Mouse (Mus musculus): ENCODE measurements around the gene Klb.

Gene Klb

DNA sequence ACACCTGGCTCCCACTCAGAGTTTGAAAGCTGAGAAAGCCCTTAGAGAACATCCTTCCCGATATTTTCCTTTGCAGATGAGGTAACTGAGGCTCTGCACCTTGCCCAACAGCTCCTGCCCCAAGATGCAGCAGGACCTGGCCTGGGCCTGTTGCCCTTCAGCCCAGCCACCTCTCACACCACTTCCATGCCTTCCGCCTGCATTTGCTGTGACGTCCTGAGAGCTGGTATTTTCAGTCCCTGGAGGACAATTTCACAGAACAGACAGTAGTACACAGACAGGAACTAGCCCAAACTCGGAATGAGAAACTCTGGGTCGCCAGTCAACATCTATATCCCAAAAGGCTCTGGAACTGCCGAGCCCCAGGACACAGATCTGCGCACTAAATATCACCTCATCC is 26.6 kb downstream of the Klb start:
- DNase-seq (ENCODE audit: low spot score) = no peak

DNA sequence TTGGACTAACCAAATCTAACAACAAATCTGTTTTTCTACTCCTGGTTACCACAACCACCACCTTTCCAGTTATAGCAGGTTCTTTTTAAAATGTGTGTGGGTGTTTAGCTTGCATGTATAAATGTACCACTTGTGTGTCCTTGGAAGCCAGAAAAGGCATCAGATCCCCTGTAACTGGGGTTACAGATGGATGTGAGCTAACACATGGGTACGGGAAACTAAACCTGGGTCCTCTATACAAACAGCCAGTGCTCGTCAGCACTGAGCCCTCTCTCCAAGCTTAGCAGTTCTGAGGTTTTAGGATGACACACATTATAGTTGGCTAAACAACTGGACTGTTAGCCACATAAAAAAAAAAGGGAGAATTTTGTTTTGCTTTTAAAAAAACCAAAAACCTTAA is 37.6 kb downstream of the Klb start:
- no peak for DNase-seq (ENCODE audit: low spot score)

DNA sequence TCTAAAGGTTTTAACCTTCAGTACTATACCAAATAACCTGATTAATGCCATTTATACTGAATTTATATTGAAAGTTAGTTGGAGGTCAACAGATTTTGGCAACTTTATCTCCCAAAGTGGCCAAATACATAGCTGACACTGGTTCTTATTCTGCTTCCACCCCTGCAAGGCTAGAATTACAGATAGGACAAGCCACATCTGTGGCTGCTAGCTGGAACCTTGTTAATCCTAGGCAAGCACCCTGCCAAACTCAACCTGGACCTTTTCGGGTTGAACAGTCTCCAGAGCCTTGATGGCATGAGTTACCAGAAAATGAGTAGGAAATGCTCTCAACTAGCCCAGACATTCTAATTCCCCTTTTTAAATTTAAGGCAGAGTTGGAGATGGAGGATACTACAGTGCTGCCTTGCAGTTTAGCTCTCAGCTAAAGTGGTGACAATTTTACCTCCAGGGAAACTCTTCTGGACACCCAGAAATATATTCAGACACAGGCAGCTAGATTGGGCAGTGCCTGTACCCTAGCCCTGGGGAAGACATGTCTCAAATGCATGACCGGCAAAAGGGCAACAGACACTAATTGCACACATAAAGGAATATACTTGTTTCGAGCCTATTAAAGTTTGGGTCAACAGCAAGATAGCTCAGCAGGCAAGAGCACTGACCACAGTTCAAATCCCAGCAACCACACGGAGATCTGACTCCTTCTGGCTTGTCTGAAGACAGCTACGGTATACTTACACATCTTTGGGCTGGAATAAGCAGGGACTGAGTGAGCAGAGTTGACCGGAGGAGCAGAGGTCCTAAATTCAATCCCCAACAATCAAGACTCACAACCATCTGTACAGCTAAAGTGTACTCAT is 39.1 kb downstream of the Klb start:
- DNase-seq (ENCODE audit: low spot score) = no peak

DNA sequence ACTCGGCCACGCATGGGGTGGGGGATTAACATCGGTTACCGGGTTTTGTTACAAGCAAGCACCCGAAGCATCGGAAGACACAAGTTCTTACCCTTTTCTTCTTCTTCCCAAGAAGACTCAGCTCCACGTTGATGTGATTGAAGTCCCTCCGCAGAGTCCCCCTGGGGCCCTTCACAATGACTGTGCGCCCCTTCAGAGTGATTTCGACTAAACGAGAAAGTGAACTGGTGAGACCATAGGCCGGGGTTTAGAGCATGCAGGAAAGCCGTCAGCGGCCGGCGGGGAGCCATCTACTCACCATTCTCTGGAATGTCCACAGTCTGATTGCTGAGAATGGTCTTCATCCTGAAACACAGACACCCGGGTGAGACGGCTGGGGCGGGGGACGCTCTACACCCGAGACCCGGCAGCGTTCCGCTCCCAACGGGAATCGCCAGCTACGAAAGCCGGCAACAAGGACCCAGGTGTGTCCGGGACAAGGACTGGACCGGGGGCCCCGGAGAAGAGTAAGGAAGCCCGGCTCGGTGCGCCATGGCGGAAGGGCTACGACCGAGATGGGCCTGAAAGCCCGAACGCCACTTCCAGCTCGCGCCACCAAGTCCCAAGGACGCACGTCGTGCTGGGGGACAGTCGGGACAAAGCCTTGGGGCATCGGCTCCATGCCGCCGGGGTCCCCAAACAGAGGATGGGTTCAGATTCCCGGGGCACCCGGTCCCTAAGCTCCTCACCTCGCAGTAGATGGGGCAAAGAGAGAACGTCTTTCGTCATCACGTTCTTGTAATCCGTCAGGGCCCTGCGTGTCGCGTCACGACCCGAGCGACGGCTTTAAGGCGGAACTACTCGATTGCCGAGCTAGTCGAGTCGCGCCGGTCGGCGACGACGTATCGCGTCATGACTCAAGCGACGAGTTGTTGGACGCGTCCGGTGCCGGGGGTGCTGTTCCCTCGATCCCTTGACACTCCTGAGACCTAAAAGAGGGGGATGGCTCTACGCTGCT is 42.8 kb downstream of the Klb start, which contains the start of the genes Rpl9 and Lias:
Rpl9 (minus strand) TSS at position 797 of the 997 bp plus-strand sequence.
Lias (plus strand) TSS at position 850 of the 997 bp plus-strand sequence.
- DNase-seq (ENCODE audit: low spot score) = peak; percentile 98

DNA sequence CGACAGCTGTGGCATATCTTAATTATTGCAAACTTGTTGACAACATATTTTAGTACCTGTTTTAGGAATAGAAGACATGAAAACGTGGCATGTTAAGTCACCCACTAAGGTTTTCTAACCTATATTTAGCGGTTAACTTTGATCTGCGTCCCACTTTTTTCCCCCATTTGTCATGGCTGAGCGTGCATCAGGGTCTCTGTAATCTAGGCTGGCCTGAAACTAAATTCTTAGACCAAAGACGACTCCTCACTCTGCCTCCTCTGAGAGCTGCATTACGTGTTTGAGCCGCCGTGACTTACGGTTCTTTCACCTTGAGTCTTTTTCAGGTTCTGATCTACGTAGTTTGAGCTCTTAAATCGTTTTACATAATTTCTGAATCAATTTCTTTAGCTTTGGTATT is 43.6 kb downstream of the Klb start:
- DNase-seq (ENCODE audit: low spot score) = no peak

DNA sequence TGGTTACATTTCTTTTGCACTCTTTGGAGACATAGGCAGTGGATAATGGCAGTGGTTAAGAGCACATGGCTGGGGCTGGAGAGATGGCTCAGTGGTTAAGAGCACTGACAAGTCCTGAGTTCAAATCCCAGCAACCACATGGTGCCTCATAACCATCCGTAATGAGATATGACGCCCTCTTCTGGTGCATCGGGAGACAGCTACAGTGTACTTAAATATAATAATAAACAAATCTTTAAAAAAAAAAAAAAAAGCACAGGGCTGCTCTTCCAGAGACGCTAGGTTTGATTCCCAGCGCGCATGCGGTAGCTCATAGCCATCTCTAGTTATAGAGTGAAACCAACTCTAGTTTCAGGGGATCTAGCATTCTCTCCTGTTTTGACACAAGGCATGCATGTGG is 46.3 kb downstream of the Klb start:
- no peak for DNase-seq (ENCODE audit: low spot score)

DNA sequence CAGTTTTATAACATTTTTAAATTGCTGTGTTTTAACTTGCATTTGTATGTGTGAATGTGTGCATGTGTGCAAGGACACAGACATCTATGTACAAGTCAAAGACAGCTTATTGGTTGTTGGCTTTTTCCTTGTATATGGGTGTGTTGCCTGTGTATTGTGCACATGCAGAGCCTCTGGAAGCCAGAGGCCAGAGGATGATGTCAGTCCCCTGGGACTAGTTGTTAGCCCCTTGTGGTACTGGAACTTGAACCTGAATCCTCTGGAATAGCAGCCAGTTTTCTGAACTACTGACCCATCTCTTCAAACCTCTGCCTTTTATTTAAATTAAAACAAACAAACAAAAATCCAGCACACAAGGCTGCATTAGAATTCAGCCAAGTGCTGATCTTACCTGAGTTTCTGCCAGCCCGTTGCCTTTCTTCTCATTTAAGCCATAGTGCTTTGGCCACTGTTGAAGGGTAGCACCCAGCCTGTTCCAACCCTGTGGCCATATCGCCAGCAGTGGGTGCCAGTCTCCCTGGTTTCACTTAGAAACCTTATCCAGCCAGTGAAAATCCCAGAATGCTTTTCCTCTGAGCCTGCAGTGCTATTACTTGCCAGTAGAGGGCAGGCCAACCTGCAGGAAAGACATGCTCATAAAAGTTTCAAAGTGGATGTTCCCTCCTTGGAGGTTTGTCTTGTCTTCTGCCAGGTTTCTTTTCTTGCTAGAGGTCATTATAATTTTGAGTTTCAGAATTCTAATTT is 53.3 kb downstream of the Klb start:
- peak; percentile 66 for DNase-seq (ENCODE audit: low spot score)

DNA sequence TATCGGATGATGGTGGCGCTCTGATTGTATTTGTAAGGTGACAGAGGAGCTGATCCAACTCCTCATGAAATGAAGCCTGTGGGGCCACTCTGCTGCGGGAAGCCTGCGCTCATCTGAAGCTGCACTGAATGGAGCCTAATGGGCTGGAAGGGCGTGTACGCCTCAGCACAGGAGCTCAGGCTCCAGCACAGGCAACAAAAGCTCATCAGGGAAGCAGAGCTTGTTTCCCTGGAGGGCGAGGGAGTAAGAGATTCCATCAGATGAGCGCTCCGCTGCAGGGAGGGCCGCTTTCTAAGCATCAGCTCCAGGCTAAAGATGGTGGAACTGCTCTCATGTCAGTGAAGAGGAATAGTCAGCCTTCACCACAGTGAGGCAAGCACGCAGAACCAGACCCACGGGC is 59.9 kb downstream of the Klb start:
- DNase-seq (ENCODE audit: low spot score) = no peak

DNA sequence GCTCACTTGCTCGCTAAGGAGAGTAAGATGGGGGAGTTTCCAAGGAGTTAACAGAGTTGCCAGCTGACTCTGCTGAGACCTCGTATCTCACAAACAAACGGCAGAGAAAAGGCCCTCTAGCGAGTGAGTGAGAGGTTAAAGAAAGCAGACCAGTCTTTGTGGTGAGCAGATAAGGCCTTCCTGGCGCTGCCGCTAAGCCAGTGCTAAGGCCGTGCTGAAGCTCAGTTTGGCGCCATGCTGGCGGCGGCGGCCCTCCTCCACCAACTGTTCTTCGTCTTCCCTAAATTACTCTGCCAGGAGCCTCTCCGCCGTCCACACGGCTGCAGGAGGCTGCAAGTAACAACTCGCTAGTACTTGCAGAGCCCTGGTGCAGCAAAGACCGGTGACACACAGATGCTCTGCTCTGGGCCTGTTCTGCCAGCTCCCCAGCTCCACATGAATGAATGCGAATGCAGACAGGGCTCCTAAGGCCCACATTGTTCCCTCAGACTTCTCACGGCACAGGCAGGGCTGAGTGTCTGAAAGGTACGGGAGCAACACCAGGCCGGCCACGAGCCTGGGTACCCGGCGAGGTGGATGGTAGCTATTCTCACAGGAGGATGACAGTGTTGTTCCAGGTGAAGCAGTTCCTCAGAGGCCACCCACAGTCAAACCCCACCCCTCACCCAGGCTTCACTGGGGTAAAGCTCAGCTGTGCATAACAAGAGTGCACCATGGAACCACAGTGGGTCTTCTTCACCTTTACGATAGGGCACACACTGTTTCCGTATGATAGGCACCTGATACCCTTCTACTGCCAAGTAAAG is 67.7 kb downstream of the Klb start:
- peak; percentile 23 for DNase-seq (ENCODE audit: low spot score)

DNA sequence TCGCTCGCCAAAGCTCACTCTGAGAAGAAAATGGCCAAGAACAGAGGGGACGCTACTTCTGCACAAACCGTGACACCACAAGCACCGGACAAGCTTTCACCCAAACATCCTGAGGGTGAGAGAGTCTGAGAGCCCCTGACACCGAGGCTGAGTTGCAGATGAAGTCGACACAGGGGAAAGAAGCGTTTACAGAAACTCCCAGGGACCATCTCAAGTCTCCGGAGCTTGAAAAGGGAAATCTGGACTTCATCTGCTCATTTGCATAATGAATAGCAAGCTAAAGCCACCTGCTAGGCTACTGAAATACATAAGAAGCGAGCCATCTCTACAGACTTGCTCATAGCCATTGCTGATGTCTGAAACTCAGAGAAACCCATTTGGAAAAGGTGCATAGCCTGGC is 71.0 kb downstream of the Klb start:
- no peak for DNase-seq (ENCODE audit: low spot score)

DNA sequence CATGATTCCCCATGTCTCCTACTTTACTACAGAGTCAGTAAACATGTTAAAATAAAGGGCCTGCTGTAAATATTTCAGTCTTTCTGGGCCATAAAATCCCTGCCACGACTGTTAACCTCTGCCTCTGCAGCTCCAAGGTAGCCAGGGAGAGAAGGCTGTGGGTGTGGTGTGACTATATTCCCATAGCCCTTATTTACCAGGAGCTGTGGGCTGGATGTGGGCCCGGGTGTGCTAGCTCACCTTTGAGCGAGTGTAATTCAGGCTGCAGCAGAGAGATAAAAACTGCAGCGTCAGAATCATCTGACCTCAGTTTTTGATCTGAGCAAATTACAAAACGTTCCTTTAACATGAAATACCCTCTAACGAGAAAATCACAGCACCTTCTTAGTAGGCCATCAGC is 72.7 kb downstream of the Klb start:
- DNase-seq (ENCODE audit: low spot score) = no peak

DNA sequence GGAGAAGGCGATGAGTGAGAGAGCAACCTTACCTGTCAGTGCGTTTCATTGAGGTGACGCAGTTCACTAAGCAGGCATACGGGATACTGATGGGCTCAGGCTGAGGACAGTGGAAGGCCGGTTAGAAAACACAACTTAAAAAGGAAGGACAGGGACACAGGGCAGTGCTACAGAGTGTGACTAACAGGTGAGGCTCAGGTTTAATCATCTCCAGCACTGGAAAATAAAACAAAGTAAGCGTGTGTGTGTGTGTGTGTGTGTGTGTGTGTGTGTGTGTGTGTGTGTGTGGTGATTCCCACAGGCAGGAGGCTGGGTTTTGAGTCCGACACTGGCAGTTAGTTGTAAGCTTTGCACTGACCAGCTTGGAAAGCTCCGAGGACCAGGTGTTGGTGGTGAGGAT is 74.7 kb downstream of the Klb start:
- DNase-seq (ENCODE audit: low spot score) = no peak

DNA sequence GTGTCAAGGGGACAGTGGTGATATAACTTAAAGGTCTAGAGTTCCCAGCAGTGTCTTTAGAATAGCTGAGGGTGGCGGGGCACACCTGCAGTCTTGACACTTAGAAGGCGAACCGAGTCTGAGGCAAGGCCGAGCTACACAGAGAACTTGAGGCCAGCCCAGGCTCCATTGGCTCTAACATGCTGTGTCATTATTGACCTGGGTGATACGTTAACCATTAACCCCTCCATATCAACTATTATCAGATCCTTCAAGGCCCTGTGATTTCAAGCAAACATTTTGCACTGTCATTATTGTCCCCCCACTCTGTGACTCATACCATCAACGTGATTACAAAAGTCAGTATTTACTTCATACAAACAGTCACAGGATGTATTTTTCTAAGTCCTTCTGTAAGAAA is 76.1 kb downstream of the Klb start:
- no peak for DNase-seq (ENCODE audit: low spot score)

DNA sequence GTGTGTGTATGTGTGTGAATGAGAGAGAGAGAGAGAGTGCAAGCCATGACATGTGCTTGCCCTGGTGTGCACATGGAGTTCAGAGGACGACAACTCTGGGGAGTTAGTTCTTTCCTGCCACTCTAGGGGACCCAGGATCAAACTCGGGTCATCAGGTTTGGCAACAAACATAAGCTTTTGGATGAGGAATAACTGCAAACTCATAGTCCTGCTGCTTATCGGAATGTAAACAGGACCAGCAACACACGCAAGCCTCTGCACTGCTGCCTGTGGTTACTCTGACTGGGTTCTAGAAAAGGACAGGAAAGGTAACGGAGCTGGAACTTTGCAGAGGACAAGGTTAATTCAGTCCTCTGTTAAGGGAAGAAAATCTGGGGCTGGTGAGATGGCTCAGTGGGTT is 77.1 kb downstream of the Klb start:
- DNase-seq (ENCODE audit: low spot score) = no peak

DNA sequence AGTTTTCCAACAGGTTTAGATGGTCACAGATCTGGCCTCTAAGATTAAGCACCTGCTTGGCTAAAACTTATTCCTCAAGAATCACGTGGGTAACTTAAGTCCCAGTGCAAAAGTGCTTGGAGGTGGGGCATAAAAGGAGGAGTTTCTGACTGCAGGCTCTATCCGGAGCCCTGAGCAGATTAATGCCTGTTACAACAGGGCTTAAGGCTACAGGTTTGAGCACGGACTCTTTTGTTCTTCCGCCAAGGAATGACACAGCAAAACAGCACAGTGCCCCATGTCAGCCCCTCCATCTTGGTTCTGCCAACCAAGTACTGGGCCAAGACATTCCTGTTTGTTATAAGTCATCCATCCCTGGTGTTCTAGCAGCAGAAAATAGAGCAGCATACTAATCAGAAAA is 80.2 kb downstream of the Klb start:
- DNase-seq (ENCODE audit: low spot score) = no peak

DNA sequence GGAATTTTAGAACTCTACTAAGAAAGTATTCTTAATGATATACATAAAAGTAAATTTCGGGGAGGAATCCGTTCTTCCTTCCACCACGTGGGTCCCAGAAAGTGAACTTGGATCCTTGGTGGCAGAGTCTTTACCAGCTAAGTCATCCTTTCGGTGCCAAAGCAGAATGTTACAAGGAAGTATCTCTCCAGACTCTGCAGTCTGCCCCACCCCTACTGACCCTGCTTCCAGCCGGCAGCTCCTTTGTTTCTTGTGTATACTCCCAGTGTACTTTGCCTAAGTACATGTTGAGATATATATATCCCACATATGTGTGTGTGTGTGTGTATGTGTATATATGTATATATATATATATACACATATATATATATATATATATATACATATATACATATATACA is 81.3 kb downstream of the Klb start:
- no peak for DNase-seq (ENCODE audit: low spot score)
